Mouse (Mus musculus) MEL (cell line): Measurements from ENCODE around the gene Hoxa1. TPM values are rescaled to one million over a fixed set of nuclear protein-coding genes. Genes with fewer than 3 reads are reported as not detected.

Experiments used
- DNase-seq: peaks from one replicate; pipeline ENCODE4 v3.0.0; 2011; ENCODE audit warnings: low read depth, low spot score
- H3K27ac ChIP-seq: 2 replicates; pipeline ENCODE4 v1.5.1; 2012; ENCODE audit warnings: low read depth, mild to moderate bottlenecking, control low read depth, low read length, moderate library complexity; ENCODE audit not compliant: control insufficient read depth
- H3K27me3 ChIP-seq, 2 experiments: fragments of 150-350 bp in 1 of 2; sonication (generic) in 1 of 2; 2 replicates each; pipeline ENCODE4 v1.6.1; 2012; ENCODE audit warnings: low read length in 2 of 2, mild to moderate bottlenecking in 2 of 2, improper control_type of control experiment in 1 of 2, moderate library complexity in 1 of 2; ENCODE audit not compliant: insufficient read depth in 2 of 2, control insufficient read depth in 1 of 2
- H3K36me3 ChIP-seq, 2 experiments: 2 replicates each; pipeline ENCODE4 v1.6.1; 2012 to 2014; ENCODE audit warnings: low read length in 2 of 2, improper control_type of control experiment in 1 of 2, inconsistent platforms in 1 of 2, mild to moderate bottlenecking in 1 of 2; ENCODE audit not compliant: insufficient read depth in 2 of 2, control insufficient read depth in 1 of 2
- H3K4me1 ChIP-seq, 2 experiments: fragments of 150-350 bp in 1 of 2; sonication (generic) in 1 of 2; 2 replicates each; pipeline ENCODE4 v1.6.1; 2012; ENCODE audit warnings: low read length in 2 of 2, improper control_type of control experiment in 1 of 2, mild to moderate bottlenecking in 1 of 2; ENCODE audit not compliant: insufficient read depth in 2 of 2, control insufficient read depth in 1 of 2
- H3K4me3 ChIP-seq, 2 experiments: fragments of 150-350 bp in 1 of 2; sonication (generic) in 1 of 2; 2 replicates each; pipeline ENCODE4 v1.5.1; 2012; ENCODE audit warnings: low read depth in 2 of 2, low read length in 2 of 2, mild to moderate bottlenecking in 2 of 2, moderate library complexity in 2 of 2, control low read depth in 1 of 2, improper control_type of control experiment in 1 of 2; ENCODE audit not compliant: control insufficient read depth in 1 of 2, insufficient read depth in 1 of 2
- H3K79me2 ChIP-seq: 2 replicates; pipeline ENCODE4 v1.6.1; 2012; ENCODE audit warnings: mild to moderate bottlenecking, low read length, moderate library complexity; ENCODE audit not compliant: control insufficient read depth, poor library complexity, insufficient read depth
- H3K9ac ChIP-seq: 2 replicates; pipeline ENCODE4 v1.6.1; 2012; ENCODE audit warnings: low read depth, mild to moderate bottlenecking, control low read depth, low read length, moderate library complexity; ENCODE audit not compliant: control insufficient read depth, poor library complexity, severe bottlenecking
- H3K9me3 ChIP-seq: fragments of 150-350 bp; sonication (generic); replicated peaks from 2 replicates; pipeline ENCODE4 v1.6.1; 2012; ENCODE audit warnings: mild to moderate bottlenecking, low read length, improper control_type of control experiment, moderate library complexity; ENCODE audit not compliant: insufficient read depth
- CHD1 ChIP-seq: IDR thresholded peaks from 2 replicates; pipeline ENCODE4 v1.6.1; 2012; ENCODE audit warnings: low read depth, mild to moderate bottlenecking, inconsistent platforms, low read length, improper control_type of control experiment
- CTCF ChIP-seq, 3 experiments: IDR thresholded peaks in 2 of 3; conservative IDR thresholded peaks in 1 of 3; 2 replicates each; pipeline ENCODE4 v1.5.1; 2011 to 2012; ENCODE audit warnings: low read length in 3 of 3, low read depth in 2 of 3, mild to moderate bottlenecking in 2 of 3, improper control_type of control experiment in 1 of 3, inconsistent platforms in 1 of 3, mixed read lengths in 1 of 3, moderate library complexity in 1 of 3; ENCODE audit not compliant: control insufficient read depth in 1 of 3, insufficient read depth in 1 of 3, poor library complexity in 1 of 3, severe bottlenecking in 1 of 3
- EP300 ChIP-seq, 2 experiments: IDR thresholded peaks; 2 replicates each; pipeline ENCODE4 v1.6.1; 2011; ENCODE audit warnings: improper control_type of control experiment in 2 of 2, low read length in 2 of 2, low read depth in 1 of 2, mild to moderate bottlenecking in 1 of 2
- GABPA ChIP-seq: IDR thresholded peaks from 2 replicates; pipeline ENCODE4 v1.6.1; 2012; ENCODE audit warnings: low read depth, mild to moderate bottlenecking, inconsistent platforms, low read length, improper control_type of control experiment, moderate library complexity
- HCFC1 ChIP-seq: IDR thresholded peaks from 2 replicates; pipeline ENCODE4 v1.6.1; 2012; ENCODE audit warnings: low read depth, mild to moderate bottlenecking, inconsistent platforms, low read length, improper control_type of control experiment, moderate library complexity
- MAFK ChIP-seq: IDR thresholded peaks from 2 replicates; pipeline ENCODE4 v1.6.1; 2011; ENCODE audit warnings: low read depth, mild to moderate bottlenecking, low read length, improper control_type of control experiment, borderline replicate concordance
- MAX ChIP-seq: IDR thresholded peaks from 2 replicates; pipeline ENCODE4 v1.6.1; 2011; ENCODE audit warnings: low read length, improper control_type of control experiment
- MEF2A ChIP-seq: IDR thresholded peaks from 2 replicates; pipeline ENCODE4 v1.6.1; 2014; ENCODE audit warnings: low read depth, mild to moderate bottlenecking, inconsistent platforms, low read length, improper control_type of control experiment; ENCODE audit not compliant: poor library complexity, insufficient replicate concordance, severe bottlenecking; ENCODE audit errors: extremely low read depth
- MXI1 ChIP-seq: IDR thresholded peaks from 2 replicates; pipeline ENCODE4 v1.6.1; 2011; ENCODE audit warnings: mild to moderate bottlenecking, low read depth, low read length, improper control_type of control experiment
- MYB ChIP-seq: IDR thresholded peaks from 2 replicates; pipeline ENCODE4 v1.6.1; 2011; ENCODE audit warnings: mild to moderate bottlenecking, low read depth, low read length, improper control_type of control experiment
- NELFE ChIP-seq: IDR thresholded peaks from 2 replicates; pipeline ENCODE4 v1.6.1; 2011; ENCODE audit warnings: low read depth, low read length, improper control_type of control experiment
- RCOR1 ChIP-seq: IDR thresholded peaks from 2 replicates; pipeline ENCODE4 v1.6.1; 2012; ENCODE audit warnings: low read depth, mild to moderate bottlenecking, inconsistent platforms, low read length, improper control_type of control experiment
- SMC3 ChIP-seq: IDR thresholded peaks from 2 replicates; pipeline ENCODE4 v1.6.1; 2011; ENCODE audit warnings: low read depth, low read length, improper control_type of control experiment
- TAL1 ChIP-seq: IDR thresholded peaks from 2 replicates; pipeline ENCODE4 v1.6.1; 2012; ENCODE audit warnings: mild to moderate bottlenecking, inconsistent platforms, low read length, moderate library complexity, mixed read lengths
- UBTF ChIP-seq: IDR thresholded peaks from 2 replicates; pipeline ENCODE4 v1.6.1; 2012; ENCODE audit warnings: low read depth, mild to moderate bottlenecking, inconsistent platforms, low read length, improper control_type of control experiment, moderate library complexity, borderline replicate concordance; ENCODE audit not compliant: insufficient read depth
- USF1 ChIP-seq: IDR thresholded peaks from 2 replicates; pipeline ENCODE4 v1.6.1; 2014; ENCODE audit warnings: low read depth, mild to moderate bottlenecking, inconsistent platforms, low read length, improper control_type of control experiment, moderate library complexity
- ZKSCAN1 ChIP-seq: IDR thresholded peaks from 2 replicates; pipeline ENCODE4 v1.6.1; 2012; ENCODE audit warnings: low read depth, mild to moderate bottlenecking, inconsistent platforms, low read length, improper control_type of control experiment, moderate library complexity
- ZNF384 ChIP-seq: IDR thresholded peaks from 2 replicates; pipeline ENCODE4 v1.6.1; 2012; ENCODE audit warnings: low read depth, mild to moderate bottlenecking, inconsistent platforms, low read length, improper control_type of control experiment
- polyA plus RNA-seq, 2 experiments: library from polyadenylated mRNA; stranded (reverse) in 1 of 2; unstranded in 1 of 2; fragments of >175 nt in 1 of 2; fragments of >200 nt in 1 of 2; gene quantifications; 2 replicates each; pipeline versions ENCODE4 v1.2.1 to v1.2.4; 2012; ENCODE audit warnings: low replicate concordance in 2 of 2, low read depth in 1 of 2; ENCODE audit not compliant: insufficient read length in 2 of 2, insufficient read depth in 1 of 2, missing spikeins in 1 of 2
- total RNA-seq: library from RNA; depleted of rRNA; stranded (reverse); fragments of 300-350 nt; gene quantifications from 2 replicates; pipeline ENCODE4 v1.2.3, GENCODE M21; 2012

Hoxa1 gene
- total and polyA plus RNA-seq, 3 experiments, result not detected

- TF ChIP-seq CTCF (IDR thresholded peaks at IDR 0.05 in 2 of 3, conservative IDR thresholded peaks at IDR 0.05 in 1 of 3; ENCODE audit: control insufficient read depth in 1 of 3, insufficient read depth in 1 of 3, low read depth in 2 of 3, low read length in 3 of 3, poor library complexity in 1 of 3, severe bottlenecking in 1 of 3) (peak in 2 of 3 experiments; percentile 10 to 30; a peak in 2 of 6 replicates), MXI1 (no peak)
- TF ChIP-seq, all 39 proteins: peak for 1
- Histone ChIP-seq H3K9ac (no peak overlapping the region), H3K4me3 (no peak overlapping the region), H3K9me3 (no peaks in the 10 kb centered on the region), H3K36me3 (no peaks in the 10 kb centered on the region), H3K27me3 (no peaks in the 10 kb centered on the region; a peak in 1 of 4 replicates), H3K79me2 (no peaks in the 10 kb centered on the region), H3K27ac (no peak overlapping the region), H3K4me1 (no peaks in the 10 kb centered on the region)
- peak; percentile 9 for DNase-seq
These were observed 50.7 kb downstream of the Hoxa1 start for GRCm38 (mm10) chr6:52107400-52107799.

- Histone ChIP-seq H3K9me3 (no peaks in the 10 kb centered on the region), H3K9ac (no peak overlapping the region), H3K27ac (no peak overlapping the region), H3K36me3 (no peaks in the 10 kb centered on the region), H3K27me3 (no peaks in the 10 kb centered on the region; a peak in 1 of 4 replicates), H3K4me1 (no peaks in the 10 kb centered on the region), H3K79me2 (no peaks in the 10 kb centered on the region), H3K4me3 (no peak overlapping the region)
- no peak for TF ChIP-seq TAL1
- TF ChIP-seq ZKSCAN1, result no peak
- no peak for TF ChIP-seq ZNF384
- no peak for TF ChIP-seq EP300 (IDR thresholded peaks at IDR 0.05; ENCODE audit: low read depth in 1 of 2, low read length in 2 of 2)
- TF ChIP-seq MAX, result no peak
- TF ChIP-seq NELFE, result no peak
- no peak for TF ChIP-seq CHD1
- TF ChIP-seq RCOR1, result no peak
- TF ChIP-seq MEF2A, result no peak
- no peak for TF ChIP-seq MYB
- TF ChIP-seq GABPA, result no peak
- no peak for TF ChIP-seq USF1
- no peak for TF ChIP-seq UBTF
- TF ChIP-seq HCFC1, result no peak
- no peak for TF ChIP-seq MAFK
- TF ChIP-seq SMC3, result no peak
- DNase-seq, result no peak
These were observed 51.4 kb downstream of the Hoxa1 start for GRCm38 (mm10) chr6:52106716-52107115.
